Mouse (Mus musculus) intestine, postnatal 0 days (tissue): Measurements from ENCODE around the gene Slain2. TPM values are rescaled to one million over a fixed set of nuclear protein-coding genes. Genes with fewer than 3 reads are reported as not detected.
"Not testable (repeated sequence)": the region's sequence is repeated elsewhere in the genome, so short reads cannot be mapped to it uniquely, and the experiment has no call there.

Experiments
- ATAC-seq: fragments of 200-750 bp; cut with Nextera tagmentation; 2 replicates; pipeline ENCODE4 v1.8.0; 2017; ENCODE audit warnings: mild to moderate bottlenecking, moderate TSS enrichment, moderate library complexity
- H3K27ac ChIP-seq: fragments of 300-500 bp; sonication (generic); 2 replicates; pipeline ENCODE4 v1.5.1; 2014; ENCODE audit warnings: mild to moderate bottlenecking, low read depth, low read length, moderate library complexity
- H3K27me3 ChIP-seq: fragments of 300-500 bp; sonication (generic); replicated peaks from 2 replicates; pipeline ENCODE4 v1.6.1; 2014; ENCODE audit warnings: low read length, mixed read lengths; ENCODE audit not compliant: control insufficient read depth, insufficient read depth
- H3K36me3 ChIP-seq: fragments of 300-500 bp; sonication (generic); 2 replicates; pipeline ENCODE4 v1.6.1; 2014; ENCODE audit warnings: mild to moderate bottlenecking, moderate library complexity; ENCODE audit not compliant: control insufficient read depth, insufficient read depth
- H3K4me1 ChIP-seq: fragments of 300-500 bp; sonication (generic); replicated peaks from 2 replicates; pipeline ENCODE4 v1.6.1; 2014; ENCODE audit warnings: antibody characterized with exemption, low read length, mixed read lengths; ENCODE audit not compliant: control insufficient read depth, insufficient read depth
- H3K4me2 ChIP-seq: fragments of 300-500 bp; sonication (generic); replicated peaks from 2 replicates; pipeline ENCODE4 v1.6.1; 2014; ENCODE audit warnings: low read depth, mild to moderate bottlenecking, moderate library complexity
- H3K4me3 ChIP-seq: fragments of 300-500 bp; sonication (generic); 2 replicates; pipeline ENCODE4 v1.5.1; 2014; ENCODE audit warnings: low read depth, low read length
- H3K9ac ChIP-seq: fragments of 300-500 bp; sonication (generic); 2 replicates; pipeline ENCODE4 v1.6.1; 2014; ENCODE audit warnings: mild to moderate bottlenecking, low read depth, low read length
- H3K9me3 ChIP-seq: fragments of 300-500 bp; sonication (generic); 2 replicates; pipeline ENCODE4 v1.6.1; 2016; ENCODE audit warnings: mixed run types; ENCODE audit not compliant: control insufficient read depth
- CTCF ChIP-seq: sonication (generic); IDR thresholded peaks from 2 replicates; pipeline ENCODE4 v1.5.1; 2016; ENCODE audit warnings: low read depth, mild to moderate bottlenecking, control low read depth, antibody characterized with exemption, moderate library complexity
- WGBS: fragments of 180-500 bp; shearing (Covaris S2); extraction: QIAGEN DNeasy Blood & Tissue Kit; methylation state at CpG from one replicate; pipeline ENCODE4 v1.1.7; 2014; 5-methylcytosine and 5-hydroxymethylcytosine counted together
- polyA plus RNA-seq: library from polyadenylated mRNA; unstranded; fragments of >200 nt; fragmentation: Nextera tagmentation; extraction: Ambion mirVana; gene quantifications from 2 replicates; pipeline ENCODE4 v1.2.1, GENCODE M21; 2015

The Slain2 gene
- polyA plus RNA-seq, 1 experiment from 2014 or later = 10.1 TPM

DNA sequence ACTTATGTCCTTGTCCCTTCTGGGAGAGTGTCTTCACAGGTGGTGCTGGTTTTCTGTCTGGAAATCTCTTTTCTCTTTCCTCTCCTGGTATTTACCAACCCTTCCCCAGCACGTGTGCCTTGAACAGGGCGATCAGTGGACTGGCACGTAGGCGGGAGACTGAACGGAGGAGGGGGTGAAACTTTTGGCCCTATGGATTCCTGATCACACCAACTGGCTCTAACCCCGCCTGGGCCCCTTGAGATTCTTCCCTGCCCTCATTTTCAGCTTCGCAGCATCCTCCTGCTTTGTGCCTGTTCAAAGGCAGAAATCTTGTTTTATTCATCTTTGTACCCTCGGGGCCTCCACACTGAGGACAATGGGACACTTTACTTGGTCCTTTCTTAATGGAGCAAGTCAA is 80.3 kb downstream of the Slain2 start:
- no peak overlapping the region for H3K4me2 ChIP-seq
- no peaks in the 10 kb centered on the region for H3K27me3 ChIP-seq
- no peak overlapping the region for H3K4me3 ChIP-seq
- no peaks in the 10 kb centered on the region for H3K4me1 ChIP-seq
- H3K9me3 ChIP-seq = no peaks in the 10 kb centered on the region
- no peaks in the 10 kb centered on the region for H3K36me3 ChIP-seq
- ATAC-seq = no peak
- 79% methylated on average over 8 of the region's 8 CpGs for WGBS
- H3K27ac ChIP-seq = no peak overlapping the region
- no peak overlapping the region for H3K9ac ChIP-seq
- no peak for TF ChIP-seq CTCF

GRCm38 (mm10) chr5:72994928-72995327 is 80.8 kb downstream of the Slain2 start:
- no peaks in the 10 kb centered on the region for H3K4me1 ChIP-seq

DNA sequence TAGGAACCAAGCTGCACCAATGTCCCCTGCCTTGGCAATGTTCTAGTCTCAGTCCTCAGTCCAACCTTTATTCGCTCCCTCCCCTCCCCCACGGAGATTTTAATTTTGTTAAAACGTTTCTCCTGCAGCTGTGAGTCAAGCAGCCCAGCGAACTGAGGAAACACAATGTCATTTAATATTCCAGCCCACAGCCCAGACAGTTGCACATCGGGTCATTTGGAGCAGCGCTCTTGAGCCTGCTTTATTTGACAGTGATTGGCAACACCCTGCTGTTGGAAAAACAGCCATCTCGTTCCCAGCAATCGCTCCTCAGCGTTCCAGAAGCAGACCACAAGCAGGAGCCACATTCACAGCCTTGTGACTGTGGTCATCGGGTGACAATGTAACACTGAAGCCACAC is 81.3 kb downstream of the Slain2 start:
- no peak for ATAC-seq
- no peak overlapping the region for H3K4me2 ChIP-seq

More at GRCm38 (mm10) chr5:72994928-72995327, 80.8 kb downstream of the Slain2 start:
- ATAC-seq = no peak
- Histone ChIP-seq H3K4me3 (no peak overlapping the region), H3K9me3 (no peaks in the 10 kb centered on the region), H3K36me3 (no peaks in the 10 kb centered on the region), H3K4me2 (no peak overlapping the region), H3K27ac (no peak overlapping the region), H3K9ac (no peak overlapping the region), H3K27me3 (no peaks in the 10 kb centered on the region)
- WGBS = 74% methylated on average over 2 of the region's 2 CpGs
- no peak for TF ChIP-seq CTCF

DNA sequence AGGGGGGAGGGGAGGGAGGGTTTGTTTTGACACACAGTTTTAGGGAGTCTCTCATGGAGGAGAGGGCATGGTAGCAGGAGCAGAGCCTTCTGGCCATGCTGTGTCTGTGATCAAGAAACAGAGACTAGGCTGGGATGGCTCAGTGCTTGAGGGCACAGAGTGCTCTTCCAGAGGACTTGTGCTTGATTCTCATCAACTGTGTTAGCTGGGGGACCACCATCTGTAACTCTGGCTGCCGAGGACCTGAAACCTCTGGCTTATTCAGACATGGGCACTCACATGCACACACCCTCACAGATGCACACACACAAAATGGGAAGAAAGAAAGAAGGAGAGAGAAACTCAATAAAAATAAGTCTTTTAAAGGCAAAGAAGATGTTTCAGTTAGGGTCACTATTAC is 84.4 kb downstream of the Slain2 start:
- not testable (repeated sequence) for ATAC-seq, H3K4me2 ChIP-seq, H3K27me3 ChIP-seq, H3K4me1 ChIP-seq, H3K4me3 ChIP-seq, H3K9me3 ChIP-seq, H3K36me3 ChIP-seq, H3K27ac ChIP-seq, H3K9ac ChIP-seq
- 82% methylated on average over 1 of the region's 1 CpGs for WGBS

More for the DNA sequence above, 81.3 kb downstream of the Slain2 start:
- no peaks in the 10 kb centered on the region for H3K27me3 ChIP-seq
- no peak overlapping the region for H3K27ac ChIP-seq
- no peak for TF ChIP-seq CTCF
- 54% methylated on average over 10 of the region's 10 CpGs for WGBS
- H3K36me3 ChIP-seq = no peaks in the 10 kb centered on the region
- no peak overlapping the region for H3K9ac ChIP-seq
- no peak overlapping the region for H3K4me3 ChIP-seq
- no peaks in the 10 kb centered on the region for H3K4me1 ChIP-seq
- H3K9me3 ChIP-seq = no peaks in the 10 kb centered on the region

- WGBS = 82% methylated on average over 5 of the region's 5 CpGs
- Histone ChIP-seq H3K27me3 (peaks cover 13% of the 10 kb centered on the region), H3K4me1 (no peaks in the 10 kb centered on the region), H3K27ac (no peak overlapping the region), H3K4me2 (no peak overlapping the region), H3K36me3 (no peaks in the 10 kb centered on the region), H3K9ac (no peak overlapping the region), H3K9me3 (no peaks in the 10 kb centered on the region), H3K4me3 (no peak overlapping the region)
- ATAC-seq = no peak
- no peak for TF ChIP-seq CTCF
These were observed 89.9 kb downstream of the Slain2 start for GRCm38 (mm10) chr5:73004046-73004445.

- H3K27me3 ChIP-seq = peaks cover 13% of the 10 kb centered on the region
- H3K4me1 ChIP-seq = no peaks in the 10 kb centered on the region
- 0 out of 2 replicates have a peak, but pooled peaks have one; percentile 38 for ATAC-seq
- no peak within 1 kb of the TSS for H3K27ac ChIP-seq
- H3K4me3 ChIP-seq = peak within 1 kb of the TSS; percentile 43
- H3K4me2 ChIP-seq = peak within 1 kb of the TSS; percentile 66
- 10% methylated on average over 63 of the region's 65 CpGs for WGBS
- H3K9me3 ChIP-seq = no peaks in the 10 kb centered on the region
- no peak within 1 kb of the TSS for H3K9ac ChIP-seq
- TF ChIP-seq CTCF = peak; percentile 6; the same call in 1 of the 2 replicates
- no peaks in the 10 kb centered on the region for H3K36me3 ChIP-seq
These were observed 92.9 kb downstream of the Slain2 start, which contains the start of gene Slc10a4 for GRCm38 (mm10) chr5:73006784-73007581. Gene Slc10a4 (plus strand): TSS chr5:73006883.
